Mouse (Mus musculus) CD8-positive naive resting alpha-beta T cell, adult 2 months (primary cell): ENCODE results near the gene Nploc4.

Experiments used
- DNase-seq, 2 experiments: peaks; one replicate each; pipeline ENCODE4 v3.0.0; 2022; ENCODE audit warnings: low read depth in 2 of 2, low spot score in 2 of 2

Gene Nploc4

GRCm38 (mm10) chr11:120378611-120379540, 58.6 kb downstream of the Nploc4 start, which contains the start of gene Faap100:
Gene Faap100 (minus strand): TSS chr11:120378764.
- peak; percentile 84 to 90 for DNase-seq

GRCm38 (mm10) chr11:120378031-120378610, 59.4 kb downstream of the Nploc4 start:
- DNase-seq, result no peak

- no peak for DNase-seq
Observed at GRCm38 (mm10) chr11:120377337-120377736, 60.2 kb downstream of the Nploc4 start.

GRCm38 (mm10) chr11:120376302-120377160, 61.0 kb downstream of the Nploc4 start:
- no peak for DNase-seq

- no peak for DNase-seq
Observed at GRCm38 (mm10) chr11:120375324-120375723, 62.2 kb downstream of the Nploc4 start.

GRCm38 (mm10) chr11:120373820-120374586, 63.5 kb downstream of the Nploc4 start:
- DNase-seq, result no peak

- no peak for DNase-seq
Observed at GRCm38 (mm10) chr11:120373025-120373424, 64.5 kb downstream of the Nploc4 start.

- peak; percentile 65 to 75 for DNase-seq
Observed at GRCm38 (mm10) chr11:120369656-120370055, 67.9 kb downstream of the Nploc4 start.

- no peak for DNase-seq
Observed at GRCm38 (mm10) chr11:120366443-120367027, 71.0 kb downstream of the Nploc4 start.

GRCm38 (mm10) chr11:120362891-120363290, 74.6 kb downstream of the Nploc4 start:
- no peak for DNase-seq

- DNase-seq, result no peak
Observed at GRCm38 (mm10) chr11:120361295-120361694, 76.2 kb downstream of the Nploc4 start, which contains the start of gene Fscn2. Gene Fscn2 (plus strand): TSS chr11:120361534.

- no peak for DNase-seq
Observed at GRCm38 (mm10) chr11:120360755-120361154, 76.8 kb downstream of the Nploc4 start.

- DNase-seq, result no peak
Observed at GRCm38 (mm10) chr11:120360062-120360461, 77.4 kb downstream of the Nploc4 start.

GRCm38 (mm10) chr11:120359391-120359790, 78.1 kb downstream of the Nploc4 start:
- no peak for DNase-seq

GRCm38 (mm10) chr11:120357791-120358401, 79.6 kb downstream of the Nploc4 start:
- no peak for DNase-seq

GRCm38 (mm10) chr11:120356900-120357299, 80.6 kb downstream of the Nploc4 start:
- no peak for DNase-seq

GRCm38 (mm10) chr11:120356319-120356840, 81.1 kb downstream of the Nploc4 start:
- no peak for DNase-seq

GRCm38 (mm10) chr11:120355277-120356039, 82.0 kb downstream of the Nploc4 start:
- no peak for DNase-seq
